Mouse (Mus musculus) hindlimb bud, embryonic 11.5 days (tissue): ENCODE measurements around the gene Il13.

Experiments used
- DNase-seq: peaks from one replicate; pipeline ENCODE4 v3.0.0-alpha.2; 2012; ENCODE audit warnings: low read depth, low spot score; ENCODE audit errors: extremely low spot score

Gene Il13

GRCm38 (mm10) chr11:53634556-53634955 lies at the start of gene Il13:
Gene Il13, minus strand, starts transcription at chr11:53634702.
- DNase-seq, result no peak

GRCm38 (mm10) chr11:53682994-53683530 lies 48.6 kb upstream of the Il13 start:
- DNase-seq, result no peak

GRCm38 (mm10) chr11:53682170-53682569 lies 47.7 kb upstream of the Il13 start:
- DNase-seq, result no peak

DNA sequence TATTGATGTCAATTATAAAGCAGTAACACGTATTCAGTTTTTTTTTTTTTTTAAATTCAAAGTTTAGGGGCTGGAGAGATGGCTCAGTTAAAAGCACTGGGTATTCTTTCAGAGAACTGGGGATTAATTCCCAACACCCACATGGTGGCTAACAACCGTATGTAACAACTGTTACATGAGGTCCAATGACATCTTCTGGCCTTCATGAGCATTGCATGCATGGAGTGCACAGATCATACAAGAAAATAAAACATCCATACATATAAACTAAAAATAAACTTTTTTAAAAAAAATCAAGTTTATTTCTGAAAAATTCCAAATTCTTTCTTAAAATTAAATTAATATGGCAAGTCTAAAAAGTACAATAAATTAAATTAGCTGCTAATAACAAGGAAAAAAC lies 47.2 kb upstream of the Il13 start:
- DNase-seq, result no peak

DNA sequence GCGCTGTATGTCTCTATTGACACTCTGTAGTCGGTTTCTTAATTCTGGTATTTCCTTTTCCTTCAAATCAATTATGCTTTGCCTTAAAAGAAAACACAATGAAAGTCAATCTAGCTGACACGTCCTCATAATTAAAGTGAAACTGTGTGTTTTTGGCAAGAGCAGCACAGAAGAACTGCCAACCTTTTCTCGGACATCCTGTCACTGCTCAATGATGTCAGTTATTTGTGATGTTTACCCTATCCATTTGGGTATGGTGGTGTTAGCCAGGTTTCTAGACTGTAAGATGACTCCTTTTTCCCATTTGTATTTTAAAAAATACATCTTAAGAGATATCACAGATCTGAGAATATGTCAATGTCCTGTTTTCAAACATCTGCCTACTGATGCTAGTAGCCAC lies 45.6 kb upstream of the Il13 start:
- DNase-seq, result no peak

DNA sequence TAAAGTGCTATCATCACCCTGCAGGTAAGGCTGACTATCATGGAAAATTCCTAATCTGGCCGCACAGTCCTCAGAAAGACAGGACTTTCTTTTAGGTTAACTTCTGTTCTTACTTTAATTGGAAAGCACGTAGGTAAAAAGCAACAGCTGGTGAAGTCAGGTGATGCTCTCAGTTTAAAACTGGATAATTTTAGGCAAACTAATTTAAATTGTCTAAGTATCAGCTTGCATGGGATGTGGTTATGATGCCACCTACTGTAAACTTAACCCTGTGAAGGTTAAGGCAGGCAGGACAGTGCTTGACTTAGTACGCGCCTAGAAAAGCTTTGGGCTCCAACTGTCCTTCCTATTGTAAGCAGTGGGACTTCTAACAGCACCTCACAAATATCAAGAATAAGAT lies 36.9 kb upstream of the Il13 start:
- DNase-seq, result no peak

DNA sequence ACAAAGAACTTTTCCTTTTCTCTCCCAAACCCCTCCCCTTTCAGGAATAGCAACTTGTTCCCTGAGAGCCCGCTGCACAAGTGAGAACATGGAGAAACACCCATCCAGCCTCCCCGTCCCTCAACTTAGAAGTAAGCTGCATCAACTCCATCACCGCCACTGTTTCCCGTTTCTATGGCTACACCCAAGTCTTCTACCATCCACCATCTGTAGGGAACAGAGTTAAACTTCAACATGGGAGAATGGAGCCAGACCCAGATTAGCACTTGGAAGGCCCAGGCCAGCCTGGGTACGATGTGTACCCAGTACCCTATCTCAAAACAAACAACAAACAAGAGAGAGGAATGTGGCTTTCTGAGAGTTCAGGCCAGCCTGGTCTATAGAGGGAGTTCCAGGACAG lies 29.6 kb upstream of the Il13 start:
- no peak for DNase-seq

GRCm38 (mm10) chr11:53662794-53663674 lies 28.5 kb upstream of the Il13 start:
- DNase-seq, result no peak

- no peak for DNase-seq
Measured at GRCm38 (mm10) chr11:53657828-53658227, 23.3 kb upstream of the Il13 start.

GRCm38 (mm10) chr11:53657381-53657780 lies 22.9 kb upstream of the Il13 start:
- no peak for DNase-seq

GRCm38 (mm10) chr11:53656558-53657202 lies 22.2 kb upstream of the Il13 start:
- no peak for DNase-seq

DNA sequence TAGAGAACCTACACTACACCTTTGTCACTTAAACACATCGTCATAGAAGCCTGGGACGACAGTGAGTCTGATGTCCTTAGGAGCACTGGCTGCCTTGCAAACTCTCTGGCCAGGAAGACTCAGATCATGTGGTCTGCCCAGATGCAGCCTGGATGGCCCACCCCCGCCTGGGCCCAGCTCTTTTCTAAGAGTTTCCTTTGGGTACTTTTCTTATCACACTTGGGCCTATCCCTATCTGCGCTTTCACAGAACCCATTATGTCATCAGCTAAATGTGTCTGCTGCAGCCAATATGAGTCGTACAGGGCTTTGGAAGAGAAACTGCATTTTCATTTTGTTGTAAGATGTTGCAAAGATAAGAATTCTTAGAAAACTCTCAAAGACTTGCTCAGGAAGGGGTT lies 20.5 kb upstream of the Il13 start:
- DNase-seq, result no peak

GRCm38 (mm10) chr11:53652427-53652826 lies 17.9 kb upstream of the Il13 start:
- DNase-seq, result no peak

DNA sequence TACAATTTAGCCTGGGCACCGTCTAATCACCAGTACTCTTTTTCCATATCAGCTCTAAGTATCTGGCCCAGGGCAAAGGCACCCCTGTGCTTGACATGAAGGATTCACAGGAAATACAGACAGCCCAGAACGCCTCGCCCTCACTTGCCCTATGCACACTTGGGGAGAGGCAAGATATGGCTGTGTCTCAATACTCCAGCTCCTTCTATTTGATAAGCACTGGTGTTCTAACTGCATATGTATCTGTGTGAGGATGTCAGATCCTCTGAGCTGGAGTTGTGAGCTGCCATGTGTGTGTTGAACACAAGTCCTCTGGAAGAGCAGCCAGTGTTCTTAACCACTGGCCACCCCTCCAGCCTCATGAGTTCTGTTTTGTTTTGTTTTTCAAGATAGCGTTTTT lies 16.9 kb upstream of the Il13 start:
- no peak for DNase-seq

DNA sequence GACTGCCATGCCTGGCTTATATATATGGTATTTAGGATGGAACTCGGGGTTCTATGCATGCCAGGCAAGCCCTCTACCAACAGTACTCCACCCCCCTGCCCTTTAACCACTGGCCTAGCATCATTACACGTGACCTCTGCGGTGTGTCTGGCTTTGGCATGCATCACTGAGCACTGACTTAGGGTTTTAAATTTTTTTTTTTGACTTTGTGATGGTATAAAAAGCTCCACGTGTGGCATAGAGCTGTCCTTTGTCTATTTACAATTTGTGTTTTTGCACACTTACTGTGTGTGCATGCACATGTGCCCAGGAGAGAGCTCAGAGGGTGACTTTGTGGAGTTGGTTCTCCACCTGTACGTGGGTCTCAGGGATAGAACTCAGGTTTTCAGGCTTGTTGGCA lies 9.5 kb upstream of the Il13 start:
- no peak for DNase-seq

DNA sequence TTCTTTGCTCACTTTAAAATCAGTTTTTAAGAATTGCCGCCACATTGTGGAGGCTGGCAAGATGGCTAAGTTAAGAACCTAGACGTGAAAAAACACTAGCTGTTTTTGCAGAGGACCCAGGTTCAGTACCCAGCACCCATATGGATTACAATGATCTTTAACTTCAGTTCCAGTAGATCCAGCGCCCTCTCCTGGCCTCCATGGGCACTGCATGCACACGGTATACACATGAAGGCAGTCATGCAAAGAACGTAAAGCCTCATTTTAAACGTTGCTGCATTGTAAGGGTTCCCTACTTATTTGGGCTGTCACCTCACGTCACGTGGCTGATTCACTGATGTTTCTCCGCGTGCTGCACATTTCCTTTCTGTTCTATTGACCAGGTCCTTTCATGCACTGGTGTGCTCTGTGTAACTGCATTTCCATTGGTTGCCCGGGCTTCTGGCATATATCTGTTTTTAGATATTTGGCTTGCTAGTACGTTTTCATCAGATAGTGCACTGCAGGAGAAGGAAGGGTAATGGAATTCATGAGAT lies 8.3 kb upstream of the Il13 start:
- no peak for DNase-seq

DNA sequence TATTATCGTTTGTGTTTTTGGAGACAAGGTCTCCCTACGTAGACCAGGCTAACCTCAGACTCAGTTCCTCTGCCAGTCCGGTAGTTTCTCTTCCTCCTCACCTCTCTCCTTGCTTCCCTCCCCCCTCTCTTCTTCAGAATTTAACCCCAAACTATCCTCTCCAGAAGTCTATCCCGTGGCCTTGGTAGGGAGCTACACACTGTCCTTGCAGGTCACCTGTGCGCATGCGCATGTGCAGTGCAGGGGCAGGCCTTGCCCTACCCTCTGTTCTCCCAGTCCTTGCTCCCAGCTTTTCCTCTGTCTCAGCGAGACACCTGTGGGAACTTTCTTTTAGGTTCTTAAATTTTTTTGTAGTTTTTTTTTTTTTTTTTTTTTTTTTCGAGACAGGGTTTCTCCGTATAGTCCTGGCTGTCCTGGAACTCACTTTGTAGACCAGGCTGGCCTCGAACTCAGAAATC lies 3.3 kb upstream of the Il13 start:
- no peak for DNase-seq

DNA sequence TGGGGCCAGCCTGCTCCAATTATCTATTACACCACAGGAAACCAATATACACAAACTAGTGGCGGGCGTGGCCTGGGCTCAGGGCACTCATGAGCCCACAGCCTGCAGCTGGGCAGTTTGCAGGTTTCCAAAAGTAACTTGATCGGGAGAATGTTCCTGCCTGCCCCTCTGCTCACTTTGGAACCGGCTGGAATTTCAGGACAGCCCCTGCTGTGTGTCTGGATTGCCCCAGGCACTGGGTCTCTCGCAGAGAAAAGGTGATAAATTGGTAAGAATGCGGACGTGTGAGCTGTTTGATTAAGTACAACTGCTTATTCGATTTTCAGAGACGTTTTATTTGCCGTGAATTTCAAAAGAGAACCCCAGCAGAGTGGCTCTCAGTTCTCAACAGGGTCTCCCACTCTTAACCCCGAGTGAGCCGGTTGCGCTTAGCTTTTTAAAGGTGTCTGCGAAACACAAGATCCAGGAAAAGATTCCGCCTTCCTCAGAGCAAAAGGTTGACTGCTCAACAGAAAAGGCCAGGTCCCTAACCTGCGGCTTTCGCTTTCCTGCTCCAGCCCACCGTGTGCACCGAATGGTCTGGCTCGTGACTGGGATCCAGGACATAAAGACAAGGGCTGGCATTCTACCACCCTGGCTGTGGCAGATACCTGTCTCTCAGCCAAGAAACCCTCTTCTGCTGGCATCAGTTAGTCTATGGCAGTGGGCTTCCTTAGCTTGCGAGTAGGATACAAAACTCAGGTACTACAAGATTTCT lies 2.7 kb upstream of the Il13 start:
- DNase-seq, result peak; percentile 66

- no peak for DNase-seq
Measured at GRCm38 (mm10) chr11:53636183-53636646, 1.7 kb upstream of the Il13 start.

DNA sequence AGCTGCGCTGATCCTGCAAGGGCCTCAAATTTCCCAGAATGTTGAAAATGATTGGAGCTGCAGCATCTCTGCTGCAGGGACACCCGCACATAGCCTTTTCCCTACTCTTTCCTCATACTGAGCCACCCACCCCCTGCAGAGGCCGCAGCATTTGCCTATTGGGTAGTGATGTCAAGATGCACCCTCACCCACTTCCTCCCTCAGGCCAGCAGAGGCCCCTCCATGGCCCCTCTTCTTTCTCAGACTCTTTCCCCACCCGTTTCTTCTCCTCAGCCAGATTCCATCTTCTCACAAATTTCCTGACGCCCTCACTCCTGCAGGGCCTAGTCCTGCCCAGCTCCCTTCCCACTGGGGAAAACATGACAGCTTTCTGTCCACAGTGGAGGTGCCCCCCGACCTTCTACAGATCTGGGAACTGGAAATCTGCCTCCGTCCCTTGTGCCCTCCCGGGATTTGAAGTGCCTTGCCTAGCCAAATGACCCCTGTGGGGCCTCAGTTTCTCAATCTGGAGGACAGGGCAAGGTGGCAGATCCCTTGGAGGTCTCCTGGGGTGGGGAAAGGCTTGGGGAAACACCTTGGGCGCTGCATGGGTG lies 1.2 kb upstream of the Il13 start:
- no peak for DNase-seq

- no peak for DNase-seq
Measured at GRCm38 (mm10) chr11:53633644-53634043, 858 bp downstream of the Il13 start.
